ENCODE assay signal across 8 mouse cellular contexts in the genomic region with DNA sequence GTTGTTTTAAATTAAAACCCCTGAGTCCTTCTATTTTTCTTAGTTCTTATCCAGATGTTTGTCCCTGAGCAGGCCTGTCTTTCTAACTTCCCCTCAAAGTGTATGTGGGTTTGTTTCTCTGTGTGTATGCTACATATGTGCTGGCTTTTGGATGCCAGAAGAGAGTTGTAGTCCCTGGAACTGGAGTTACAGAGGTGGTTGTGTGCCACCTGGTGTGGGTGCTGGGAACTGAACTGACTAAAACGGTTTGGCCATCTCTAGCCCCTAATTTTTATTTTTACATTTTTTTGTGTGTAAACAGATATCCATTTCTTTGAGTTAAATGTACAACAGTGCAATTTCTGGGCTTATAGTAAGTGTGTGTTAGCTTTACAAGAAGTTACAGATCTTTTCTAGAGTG. TPM values are rescaled to one million over a fixed set of nuclear protein-coding genes. Genes with fewer than 3 reads are reported as not detected.
DNase-seq lines count a peak whose midpoint lies in the region; ATAC-seq lines count a peak whose summit lies in the region.

No protein-coding gene starts in this region.

- DNase-seq in CD4-positive, CD25-positive, alpha-beta regulatory T cell, adult 2 months (ENCODE audit: low read depth, low spot score) = peak; percentile 28
- DNase-seq in left cerebral cortex, postnatal 4 days = peak; percentile 29
- no peak for DNase-seq in left cerebral cortex, postnatal 10 days (ENCODE audit: extremely low spot score in 1 of 2, low spot score in 2 of 2)
- peak; percentile 29 for DNase-seq in embryo, embryonic 9.5 days (ENCODE audit: extremely low spot score)
- DNase-seq in lung, postnatal 10 days = peak; percentile 29
- DNase-seq in gastrocnemius, postnatal 25 days = no peak
- DNase-seq in ovary, postnatal 14 days (ENCODE audit: low spot score) = no peak

- intact Hi-C loops in left cerebral cortex, postnatal 4 days (cut with DNase I) = loop anchor here (5.0 kb wide), 1 partner anchor 113 kb away; no protein-coding TSS in a partner anchor
- intact Hi-C loops in left cerebral cortex, postnatal 10 days (cut with DNase I) = loop anchor here (5.0 to 10.0 kb wide), 2 partner anchors 80 to 108 kb away; no protein-coding TSS in a partner anchor

- ATAC-seq in CD4-positive, CD25-positive, alpha-beta regulatory T cell, adult 4 months = no peak

RNA-seq across cellular contexts. Expression of a gene that starts 3.0 kb away (rescaled TPM):
- 10 to 100 TPM in 1 of 2 experiments, 1 to 10 TPM in 1; 4.7 to 10.3 TPM for polyA plus RNA-seq in CD4-positive, CD25-positive, alpha-beta regulatory T cell, adult 4 months (2017; shearing (Covaris generic))
- 100 to 1,000 TPM; 517 to 564 TPM for total RNA-seq in left cerebral cortex, postnatal 4 days (2021)
- total RNA-seq in left cerebral cortex, postnatal 10 days (2021) = 100 to 1,000 TPM; 509 to 516 TPM
- 10 to 100 TPM; 30.9 to 33.0 TPM for total RNA-seq in gastrocnemius, postnatal 25 days (2021)

Comparison
In these comparisons a context has a peak if more than half of its experiments do, and no peak if none do; other contexts are left out.
1. DNase-seq: peak in CD4-positive, CD25-positive, alpha-beta regulatory T cell, adult 2 months (single experiment), left cerebral cortex, postnatal 4 days (single experiment), embryo, embryonic 9.5 days (single experiment) and lung, postnatal 10 days (single experiment); none in left cerebral cortex, postnatal 10 days (0 of 2), gastrocnemius, postnatal 25 days (single experiment) and ovary, postnatal 14 days (single experiment).
2. RNA of a gene that starts 3.0 kb away (total RNA-seq): 517 to 564 TPM in left cerebral cortex, postnatal 4 days and 509 to 516 TPM in left cerebral cortex, postnatal 10 days; 30.9 to 33.0 TPM in gastrocnemius, postnatal 25 days; every median in the first group is over 10 times any median in the second.